Comparison of ENCODE assay signal across 10 mouse cellular contexts in the genomic region with DNA sequence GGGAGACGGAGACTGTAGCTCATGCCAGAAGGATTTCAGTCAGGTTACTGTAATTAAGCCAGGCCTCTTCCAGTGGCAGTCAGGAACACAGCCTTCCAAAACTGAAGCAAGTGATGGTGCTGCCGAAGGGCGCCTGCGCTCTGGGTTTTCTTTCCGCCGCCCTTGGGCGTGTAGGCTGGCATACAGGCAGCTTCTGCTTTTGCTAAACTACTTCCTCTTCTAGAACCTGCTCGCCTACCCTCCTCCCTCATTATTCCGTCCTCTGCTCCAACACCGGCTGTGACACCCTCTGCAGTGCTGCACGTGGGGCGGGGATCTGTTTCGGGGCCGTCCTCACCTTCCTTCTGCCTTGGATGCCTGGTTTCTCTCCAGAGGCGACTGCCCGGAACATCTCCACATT. TPM values are rescaled to one million over a fixed set of nuclear protein-coding genes. Genes with fewer than 3 reads are reported as not detected.
DNase-seq lines count a peak whose midpoint lies in the region; ATAC-seq lines count a peak whose summit lies in the region.
"Had no signal": no experiment of that assay in that cellular context is flagged by ENCODE, and none has a peak within 500 bp of the region (broad histone marks: within the 10 kb centered on the region; RNA-seq: fewer than 3 reads in every experiment).

No protein-coding gene starts in this region.

- DNase-seq in heart, adult 8-10 months (ENCODE audit: low spot score) = peak; percentile 24
- DNase-seq in heart, postnatal 25 days (ENCODE audit: low spot score) = no peak
- DNase-seq in brain, adult 2 months (ENCODE audit: low read depth, low spot score) = peak; percentile 86
- DNase-seq in lung, postnatal 14 days = peak; percentile 41
- DNase-seq in spleen, postnatal 14 days (ENCODE audit: low spot score in 2 of 2) = peak; percentile 29 to 53
- no peak for DNase-seq in ovary, postnatal 14 days (ENCODE audit: low spot score)

- H3K9ac ChIP-seq in midbrain, embryonic 16.5 days (ENCODE audit: low read depth, low read length) = no peak overlapping the region
- H3K9ac ChIP-seq in heart, embryonic 12.5 days = no peak overlapping the region
- H3K9ac ChIP-seq: limb, embryonic 12.5 days had no signal

- no peak overlapping the region for H3K4me3 ChIP-seq in midbrain, embryonic 16.5 days (ENCODE audit: low read depth, low read length)
- no peak overlapping the region for H3K4me3 ChIP-seq in heart, embryonic 12.5 days
- H3K4me3 ChIP-seq: limb, embryonic 12.5 days had no signal

- no peaks in the 10 kb centered on the region for H3K36me3 ChIP-seq in midbrain, embryonic 16.5 days (ENCODE audit: control insufficient read depth, insufficient read depth, low read length)
- H3K36me3 ChIP-seq in heart, embryonic 12.5 days = no peaks in the 10 kb centered on the region
- H3K36me3 ChIP-seq: G1E; limb, embryonic 12.5 days had no signal

- intact Hi-C loops in heart, postnatal 25 days (cut with DNase I) = no loop called here

- H3K4me1 ChIP-seq in midbrain, embryonic 16.5 days (ENCODE audit: control insufficient read depth, insufficient read depth, low read length) = no peaks in the 10 kb centered on the region
- H3K4me1 ChIP-seq in heart, embryonic 12.5 days (replicated peaks) = peaks cover 43% of the 10 kb centered on the region

- H3K9me3 ChIP-seq in midbrain, embryonic 16.5 days (replicated peaks; ENCODE audit: control insufficient read depth, low read length, poor library complexity, severe bottlenecking) = no peaks in the 10 kb centered on the region
- no peaks in the 10 kb centered on the region for H3K9me3 ChIP-seq in heart, embryonic 12.5 days (replicated peaks)
- H3K9me3 ChIP-seq: G1E; limb, embryonic 12.5 days had no signal

- H3K4me2 ChIP-seq in midbrain, embryonic 16.5 days (ENCODE audit: low read length) = no peak overlapping the region
- H3K4me2 ChIP-seq in heart, embryonic 12.5 days = no peak overlapping the region
- H3K4me2 ChIP-seq: limb, embryonic 12.5 days had no signal

- no peak for ATAC-seq in midbrain, embryonic 16.5 days
- no peak for ATAC-seq in heart, embryonic 12.5 days (ENCODE audit: insufficient number of reproducible peaks, low FRiP score)

- WGBS in midbrain, embryonic 16.5 days = 82% methylated on average over 16 of the region's 16 CpGs
- WGBS in heart, embryonic 12.5 days = 62% methylated on average over 16 of the region's 16 CpGs

- H3K27ac ChIP-seq in midbrain, embryonic 16.5 days (ENCODE audit: low read length) = no peak overlapping the region
- no peak overlapping the region for H3K27ac ChIP-seq in heart, embryonic 12.5 days (ENCODE audit: poor library complexity, severe bottlenecking)
- H3K27ac ChIP-seq: limb, embryonic 12.5 days had no signal

- H3K27me3 ChIP-seq in midbrain, embryonic 16.5 days (ENCODE audit: control insufficient read depth, insufficient read depth, low read depth, low read length) = no peaks in the 10 kb centered on the region
- H3K27me3 ChIP-seq in heart, embryonic 12.5 days (replicated peaks) = peaks cover 7% of the 10 kb centered on the region; the same call in 1 of the 2 replicates
- H3K27me3 ChIP-seq: limb, embryonic 12.5 days had no signal

RNA-seq across cellular contexts. Expression of gene Prkag2, which starts 18.9 kb away (rescaled TPM):
- 10 to 100 TPM; 26.9 to 39.0 (median 30.5) TPM for total RNA-seq in heart, adult 8-10 months (2022)
- total RNA-seq in heart, postnatal 25 days (2021) = 10 to 100 TPM; 29.7 to 36.6 TPM
- 112 and 118 TPM in 2 replicates for polyA plus RNA-seq in midbrain, embryonic 16.5 days (2015; fragmentation: Nextera tagmentation; extraction: Ambion mirVana)
- polyA plus RNA-seq in heart, embryonic 12.5 days (2016; fragmentation: Nextera tagmentation; extraction: Ambion mirVana) = 105 and 107 TPM in 2 replicates
- total RNA-seq: G1E had no signal
- polyA plus RNA-seq: G1E had no signal

Comparison
In these comparisons a context has a peak if more than half of its experiments do, and no peak if none do; other contexts are left out.
1. DNase-seq: peak in heart, adult 8-10 months (single experiment), brain, adult 2 months (single experiment), lung, postnatal 14 days (single experiment) and spleen, postnatal 14 days (2 of 2); none in heart, postnatal 25 days (single experiment) and ovary, postnatal 14 days (single experiment).